Mouse (Mus musculus): Measurements from ENCODE around the gene Sh2d3c. TPM values are rescaled to one million over a fixed set of nuclear protein-coding genes. Genes with fewer than 3 reads are reported as not detected.
A peak's percentile ranks its signal among the peaks of the same experiment; 100 is the strongest.

The Sh2d3c gene
- polyA plus RNA-seq, 1 experiment from 2014 or later = 26.4 TPM

GRCm38 (mm10) chr2:32691041-32691440 lies 29.8 kb upstream of the Sh2d3c start:
- Histone ChIP-seq H3K36me3 (ENCODE audit: control insufficient read depth, insufficient read depth, low read length) (peaks cover 11% of the 10 kb centered on the region), H3K4me3 (ENCODE audit: low read depth, low read length) (no peak overlapping the region), H3K4me1 (ENCODE audit: control insufficient read depth, insufficient read depth, low read length) (peaks cover 11% of the 10 kb centered on the region), H3K9me3 (replicated peaks; ENCODE audit: control insufficient read depth, low read length) (no peaks in the 10 kb centered on the region), H3K9ac (ENCODE audit: low read depth, low read length) (0 out of 2 replicates have a peak overlapping the region, but pooled peaks have one; percentile 34), H3K27ac (ENCODE audit: low read depth, low read length) (no peak overlapping the region), H3K4me2 (no peak overlapping the region; the same call in 1 of the 2 replicates), H3K27me3 (ENCODE audit: control insufficient read depth, insufficient read depth, low read length) (no peaks in the 10 kb centered on the region)
- WGBS (ENCODE audit: insufficient replicate concordance) = 89% methylated on average over 11 of the region's 11 CpGs
- no peak for ATAC-seq (replicated peaks; ENCODE audit: insufficient number of reproducible peaks, low FRiP score, low TSS enrichment)

GRCm38 (mm10) chr2:32692496-32692895 lies 28.4 kb upstream of the Sh2d3c start:
- WGBS (ENCODE audit: insufficient replicate concordance) = 95% methylated on average over 14 of the region's 14 CpGs
- H3K27ac ChIP-seq (ENCODE audit: low read depth, low read length) = no peak overlapping the region
- ATAC-seq (replicated peaks; ENCODE audit: insufficient number of reproducible peaks, low FRiP score, low TSS enrichment) = no peak
- peaks cover 11% of the 10 kb centered on the region for H3K4me1 ChIP-seq (ENCODE audit: control insufficient read depth, insufficient read depth, low read length)
- no peaks in the 10 kb centered on the region for H3K9me3 ChIP-seq (replicated peaks; ENCODE audit: control insufficient read depth, low read length)
- H3K9ac ChIP-seq (ENCODE audit: low read depth, low read length) = no peak overlapping the region; the same call in 1 of the 2 replicates
- no peak overlapping the region for H3K4me3 ChIP-seq (ENCODE audit: low read depth, low read length)
- no peaks in the 10 kb centered on the region for H3K27me3 ChIP-seq (ENCODE audit: control insufficient read depth, insufficient read depth, low read length)
- peaks cover 3% of the 10 kb centered on the region; the same call in 1 of the 2 replicates for H3K36me3 ChIP-seq (ENCODE audit: control insufficient read depth, insufficient read depth, low read length)
- peak overlapping the region; percentile 96; the same call in 1 of the 2 replicates for H3K4me2 ChIP-seq

GRCm38 (mm10) chr2:32693282-32693681 lies 27.6 kb upstream of the Sh2d3c start:
- no peaks in the 10 kb centered on the region for H3K27me3 ChIP-seq (ENCODE audit: control insufficient read depth, insufficient read depth, low read length)
- peak overlapping the region; percentile 96 for H3K4me2 ChIP-seq
- no peaks in the 10 kb centered on the region for H3K9me3 ChIP-seq (replicated peaks; ENCODE audit: control insufficient read depth, low read length)
- 21% methylated on average over 7 of the region's 7 CpGs for WGBS (ENCODE audit: insufficient replicate concordance)
- H3K36me3 ChIP-seq (ENCODE audit: control insufficient read depth, insufficient read depth, low read length) = no peaks in the 10 kb centered on the region
- H3K27ac ChIP-seq (ENCODE audit: low read depth, low read length) = peak overlapping the region; percentile 79; the same call in 1 of the 2 replicates
- H3K4me3 ChIP-seq (ENCODE audit: low read depth, low read length) = peak overlapping the region; percentile 86
- peak overlapping the region; percentile 91 for H3K9ac ChIP-seq (ENCODE audit: low read depth, low read length)
- no peak for ATAC-seq (replicated peaks; ENCODE audit: insufficient number of reproducible peaks, low FRiP score, low TSS enrichment)
- H3K4me1 ChIP-seq (ENCODE audit: control insufficient read depth, insufficient read depth, low read length) = peaks cover 11% of the 10 kb centered on the region

- Histone ChIP-seq H3K36me3 (ENCODE audit: control insufficient read depth, insufficient read depth, low read length) (no peaks in the 10 kb centered on the region), H3K27me3 (ENCODE audit: control insufficient read depth, insufficient read depth, low read length) (no peaks in the 10 kb centered on the region), H3K4me3 (ENCODE audit: low read depth, low read length) (peak overlapping the region; percentile 86), H3K4me1 (ENCODE audit: control insufficient read depth, insufficient read depth, low read length) (peaks cover 11% of the 10 kb centered on the region), H3K4me2 (peak overlapping the region; percentile 96), H3K9ac (ENCODE audit: low read depth, low read length) (peak overlapping the region; percentile 91), H3K27ac (ENCODE audit: low read depth, low read length) (peak overlapping the region; percentile 79), H3K9me3 (replicated peaks; ENCODE audit: control insufficient read depth, low read length) (no peaks in the 10 kb centered on the region)
- under 1% methylated on average over 51 of the region's 51 CpGs for WGBS (ENCODE audit: insufficient replicate concordance)
- ATAC-seq (replicated peaks; ENCODE audit: insufficient number of reproducible peaks, low FRiP score, low TSS enrichment) = peak; percentile 96
Measured at GRCm38 (mm10) chr2:32693823-32694411, 26.9 kb upstream of the Sh2d3c start.

GRCm38 (mm10) chr2:32694691-32695090 lies 26.2 kb upstream of the Sh2d3c start:
- Histone ChIP-seq H3K27ac (ENCODE audit: low read depth, low read length) (no peak overlapping the region), H3K9ac (ENCODE audit: low read depth, low read length) (peak overlapping the region; percentile 91), H3K36me3 (ENCODE audit: control insufficient read depth, insufficient read depth, low read length) (no peaks in the 10 kb centered on the region), H3K27me3 (ENCODE audit: control insufficient read depth, insufficient read depth, low read length) (no peaks in the 10 kb centered on the region), H3K4me1 (ENCODE audit: control insufficient read depth, insufficient read depth, low read length) (peaks cover 11% of the 10 kb centered on the region), H3K4me3 (ENCODE audit: low read depth, low read length) (peak overlapping the region; percentile 86), H3K9me3 (replicated peaks; ENCODE audit: control insufficient read depth, low read length) (no peaks in the 10 kb centered on the region), H3K4me2 (peak overlapping the region; percentile 96)
- 82% methylated on average over 12 of the region's 12 CpGs for WGBS (ENCODE audit: insufficient replicate concordance)
- ATAC-seq (replicated peaks; ENCODE audit: insufficient number of reproducible peaks, low FRiP score, low TSS enrichment) = no peak

- ATAC-seq (replicated peaks; ENCODE audit: insufficient number of reproducible peaks, low FRiP score, low TSS enrichment) = no peak
- H3K9ac ChIP-seq (ENCODE audit: low read depth, low read length) = no peak overlapping the region
Measured at GRCm38 (mm10) chr2:32699680-32700079, 21.2 kb upstream of the Sh2d3c start.

GRCm38 (mm10) chr2:32700966-32701743 lies 19.7 kb upstream of the Sh2d3c start:
- Histone ChIP-seq H3K4me2 (no peak overlapping the region), H3K27ac (ENCODE audit: low read depth, low read length) (no peak overlapping the region), H3K4me3 (ENCODE audit: low read depth, low read length) (no peak overlapping the region), H3K9me3 (replicated peaks; ENCODE audit: control insufficient read depth, low read length) (no peaks in the 10 kb centered on the region), H3K4me1 (ENCODE audit: control insufficient read depth, insufficient read depth, low read length) (no peaks in the 10 kb centered on the region), H3K36me3 (ENCODE audit: control insufficient read depth, insufficient read depth, low read length) (peaks cover 21% of the 10 kb centered on the region), H3K9ac (ENCODE audit: low read depth, low read length) (no peak overlapping the region), H3K27me3 (ENCODE audit: control insufficient read depth, insufficient read depth, low read length) (no peaks in the 10 kb centered on the region)
- WGBS (ENCODE audit: insufficient replicate concordance) = 83% methylated on average over 14 of the region's 14 CpGs
- no peak for ATAC-seq (replicated peaks; ENCODE audit: insufficient number of reproducible peaks, low FRiP score, low TSS enrichment)

More at GRCm38 (mm10) chr2:32699680-32700079, 21.2 kb upstream of the Sh2d3c start:
- 73% methylated on average over 6 of the region's 6 CpGs for WGBS (ENCODE audit: insufficient replicate concordance)
- H3K4me3 ChIP-seq (ENCODE audit: low read depth, low read length) = no peak overlapping the region
- H3K4me1 ChIP-seq (ENCODE audit: control insufficient read depth, insufficient read depth, low read length) = no peaks in the 10 kb centered on the region
- no peaks in the 10 kb centered on the region for H3K27me3 ChIP-seq (ENCODE audit: control insufficient read depth, insufficient read depth, low read length)
- no peak overlapping the region for H3K4me2 ChIP-seq
- H3K27ac ChIP-seq (ENCODE audit: low read depth, low read length) = no peak overlapping the region
- peaks cover 10% of the 10 kb centered on the region for H3K36me3 ChIP-seq (ENCODE audit: control insufficient read depth, insufficient read depth, low read length)
- H3K9me3 ChIP-seq (replicated peaks; ENCODE audit: control insufficient read depth, low read length) = no peaks in the 10 kb centered on the region

GRCm38 (mm10) chr2:32703046-32703445 lies 17.8 kb upstream of the Sh2d3c start:
- H3K4me2 ChIP-seq = no peak overlapping the region

More at GRCm38 (mm10) chr2:32703046-32703445, 17.8 kb upstream of the Sh2d3c start:
- Histone ChIP-seq H3K27ac (ENCODE audit: low read depth, low read length) (no peak overlapping the region), H3K4me3 (ENCODE audit: low read depth, low read length) (no peak overlapping the region), H3K4me1 (ENCODE audit: control insufficient read depth, insufficient read depth, low read length) (no peaks in the 10 kb centered on the region; the same call in 1 of the 2 replicates), H3K9me3 (replicated peaks; ENCODE audit: control insufficient read depth, low read length) (no peaks in the 10 kb centered on the region), H3K36me3 (ENCODE audit: control insufficient read depth, insufficient read depth, low read length) (peaks cover 33% of the 10 kb centered on the region), H3K9ac (ENCODE audit: low read depth, low read length) (no peak overlapping the region), H3K27me3 (ENCODE audit: control insufficient read depth, insufficient read depth, low read length) (no peaks in the 10 kb centered on the region)
- no peak for ATAC-seq (replicated peaks; ENCODE audit: insufficient number of reproducible peaks, low FRiP score, low TSS enrichment)
- WGBS (ENCODE audit: insufficient replicate concordance) = 92% methylated on average over 8 of the region's 8 CpGs

All from heart, embryonic 11.5 days (tissue).